ENCODE assay signal across 8 mouse cellular contexts in genomic region chr6:56703931-56704900, GRCm38 (mm10). TPM values are rescaled to one million over a fixed set of nuclear protein-coding genes. Genes with fewer than 3 reads are reported as not detected.
DNase-seq lines count a peak whose midpoint lies in the region; ATAC-seq and TF ChIP-seq lines count a peak whose summit lies in the region.

TSS of gene Lsm5 (minus strand) at chr6:56704710.

- no peaks in the 10 kb centered on the region for H3K9me3 ChIP-seq in ES-E14 (ENCODE audit: control insufficient read depth, insufficient read depth, low read depth, low read length)
- H3K9me3 ChIP-seq in forebrain, embryonic 15.5 days, result no peaks in the 10 kb centered on the region
- no peaks in the 10 kb centered on the region for H3K9me3 ChIP-seq in lung, embryonic 14.5 days (ENCODE audit: low read depth, low read length)

- WGBS in forebrain, embryonic 15.5 days, result under 1% methylated on average over 46 of the region's 46 CpGs
- under 1% methylated on average over 46 of the region's 46 CpGs for WGBS in lung, embryonic 14.5 days
- under 1% methylated on average over 46 of the region's 46 CpGs for WGBS in olfactory bulb, adult 2 months
- 1% methylated on average over 46 of the region's 46 CpGs for WGBS in thymus, adult 2 months

- peak within 1 kb of the TSS; percentile 95 for H3K9ac ChIP-seq in ES-E14 (ENCODE audit: insufficient read depth, low read depth, low read length, poor library complexity, severe bottlenecking)
- peak within 1 kb of the TSS; percentile 57 for H3K9ac ChIP-seq in forebrain, embryonic 15.5 days (replicated peaks)
- H3K9ac ChIP-seq in lung, embryonic 14.5 days, result peak within 1 kb of the TSS; percentile 71

- H3K27me3 ChIP-seq in forebrain, embryonic 15.5 days, result no peaks in the 10 kb centered on the region
- 0 out of 2 replicates have a peak, but pooled peaks cover 2% of the 10 kb centered on the region for H3K27me3 ChIP-seq in lung, embryonic 14.5 days (ENCODE audit: insufficient read depth, low read length)
- H3K27me3 ChIP-seq in thymus, adult 2 months (ENCODE audit: control insufficient read depth, insufficient read depth, low read length), result no peaks in the 10 kb centered on the region

- peak within 1 kb of the TSS; percentile 89 to 95 for H3K4me3 ChIP-seq in ES-E14 (ENCODE audit: insufficient read depth in 1 of 2, low read depth in 1 of 2, low read length in 2 of 2, poor library complexity in 1 of 2, severe bottlenecking in 1 of 2)
- peak within 1 kb of the TSS; percentile 82 for H3K4me3 ChIP-seq in forebrain, embryonic 15.5 days
- H3K4me3 ChIP-seq in layer of hippocampus, adult 2 months, result peak within 1 kb of the TSS; percentile 100
- H3K4me3 ChIP-seq in lung, embryonic 14.5 days (ENCODE audit: low read depth, low read length), result peak within 1 kb of the TSS; percentile 65
- peak within 1 kb of the TSS; percentile 99 for H3K4me3 ChIP-seq in olfactory bulb, adult 2 months (ENCODE audit: insufficient read depth, low read depth, low read length)
- peak within 1 kb of the TSS; percentile 99 for H3K4me3 ChIP-seq in thymus, adult 2 months (ENCODE audit: control insufficient read depth, insufficient read depth, low read length)

- no peaks in the 10 kb centered on the region; the same call in 1 of the 2 replicates for H3K36me3 ChIP-seq in ES-E14 (ENCODE audit: control insufficient read depth, insufficient read depth, low read length, poor library complexity, severe bottlenecking)
- peaks cover 3% of the 10 kb centered on the region; the same call in 1 of the 2 replicates for H3K36me3 ChIP-seq in forebrain, embryonic 15.5 days
- no peaks in the 10 kb centered on the region for H3K36me3 ChIP-seq in lung, embryonic 14.5 days (ENCODE audit: insufficient read depth)
- no peaks in the 10 kb centered on the region for H3K36me3 ChIP-seq in thymus, adult 2 months (ENCODE audit: control insufficient read depth, insufficient read depth, low read length)

- intact Hi-C loops in heart, postnatal 36 days (cut with DNase I), result no loop called here

- 0 out of 2 replicates have a peak, but pooled peaks have one; percentile 35 for TF ChIP-seq POLR2A in olfactory bulb, adult 2 months (IDR thresholded peaks at IDR 0.05; ENCODE audit: insufficient read depth, low read depth, low read length)
- 0 out of 2 replicates have a peak, but pooled peaks have one; percentile 28 for TF ChIP-seq POLR2A in thymus, adult 2 months (IDR thresholded peaks at IDR 0.05; ENCODE audit: control insufficient read depth, extremely low read depth, insufficient read depth, low read length, poor library complexity)

- peak within 1 kb of the TSS; percentile 14; the same call in 1 of the 2 replicates for H3K27ac ChIP-seq in ES-E14 (ENCODE audit: insufficient read depth, low read depth, low read length, poor library complexity, severe bottlenecking)
- H3K27ac ChIP-seq in forebrain, embryonic 15.5 days (replicated peaks), result peak within 1 kb of the TSS; percentile 46
- peak within 1 kb of the TSS; percentile 72; the same call in 1 of the 2 replicates for H3K27ac ChIP-seq in layer of hippocampus, adult 2 months
- H3K27ac ChIP-seq in lung, embryonic 14.5 days (ENCODE audit: low read depth), result 0 out of 2 replicates have a peak within 1 kb of the TSS, but pooled peaks have one; percentile 50
- no peak within 1 kb of the TSS for H3K27ac ChIP-seq in olfactory bulb, adult 2 months (ENCODE audit: insufficient read depth, low read depth, low read length)
- no peak within 1 kb of the TSS for H3K27ac ChIP-seq in thymus, adult 2 months (ENCODE audit: control insufficient read depth, insufficient read depth, low read length)

- H3K4me1 ChIP-seq in ES-E14 (ENCODE audit: control insufficient read depth in 2 of 2, insufficient read depth in 2 of 2, low read length in 2 of 2, poor library complexity in 1 of 2), result 0 out of 4 replicates have a peak, but pooled peaks cover 0 to 2% of the 10 kb centered on the region in 2 experiments
- peaks cover 8% of the 10 kb centered on the region for H3K4me1 ChIP-seq in forebrain, embryonic 15.5 days
- no peaks in the 10 kb centered on the region for H3K4me1 ChIP-seq in lung, embryonic 14.5 days (ENCODE audit: insufficient read depth)
- H3K4me1 ChIP-seq in olfactory bulb, adult 2 months (ENCODE audit: control insufficient read depth, insufficient read depth, low read length), result no peaks in the 10 kb centered on the region
- no peaks in the 10 kb centered on the region; the same call in 1 of the 2 replicates for H3K4me1 ChIP-seq in thymus, adult 2 months (replicated peaks; ENCODE audit: control insufficient read depth, insufficient read depth, low read length)

- in situ Hi-C loops in ES-E14 (cut with MboI; ENCODE audit: low sequenced_read_pairs in 2 of 2, unreplicated experiment in 2 of 2), result no loop called here

- H3K4me2 ChIP-seq in forebrain, embryonic 15.5 days (replicated peaks), result peak within 1 kb of the TSS; percentile 85
- H3K4me2 ChIP-seq in lung, embryonic 14.5 days, result peak within 1 kb of the TSS; percentile 84

- DNase-seq in ES-E14 (ENCODE audit: low read depth, low spot score), result peak; percentile 81
- peak; percentile 80 for DNase-seq in cerebellum, adult 11-12 months
- DNase-seq in heart, postnatal 36 days, result peak; percentile 89 to 92
- peak; percentile 87 to 88 for DNase-seq in layer of hippocampus, adult 2 months (ENCODE audit: low spot score in 2 of 2)
- DNase-seq in lung, embryonic 14.5 days, result peak; percentile 98
- DNase-seq in thymus, adult 2 months, result peak; percentile 88

- TF ChIP-seq CTCF in layer of hippocampus, adult 2 months (conservative IDR thresholded peaks at IDR 0.05), result peak; percentile 34
- no peak; the same call in 1 of the 2 replicates for TF ChIP-seq CTCF in lung, embryonic 14.5 days (IDR thresholded peaks at IDR 0.05; ENCODE audit: low read depth)
- TF ChIP-seq CTCF in olfactory bulb, adult 2 months (IDR thresholded peaks at IDR 0.05; ENCODE audit: insufficient read depth, low read depth, low read length), result no peak
- 0 out of 2 replicates have a peak, but pooled peaks have one; percentile 33 for TF ChIP-seq CTCF in thymus, adult 2 months (IDR thresholded peaks at IDR 0.05; ENCODE audit: borderline replicate concordance, control insufficient read depth, extremely low read depth, insufficient read depth, low read length, poor library complexity)

- peak; percentile 95 for ATAC-seq in forebrain, embryonic 15.5 days (replicated peaks)
- ATAC-seq in lung, embryonic 14.5 days (ENCODE audit: insufficient read depth), result peak; percentile 94

TF ChIP-seq in ES-E14, 5 proteins besides CTCF, POLR2A, EP300 and RAD21:
- TF ChIP-seq ZC3H11A (IDR thresholded peaks at IDR 0.05; ENCODE audit: borderline replicate concordance, low read depth, low read length) (no peak), MAFK (IDR thresholded peaks at IDR 0.05; ENCODE audit: insufficient read depth, low read depth, low read length) (no peak), HCFC1 (IDR thresholded peaks at IDR 0.05; ENCODE audit: borderline replicate concordance, insufficient read depth, low read length) (peak; percentile 89), CHD2 (IDR thresholded peaks at IDR 0.05; ENCODE audit: low read depth, low read length) (no peak)

RNA-seq across cellular contexts. Expression of gene Lsm5, which starts in this region (rescaled TPM):
- 72.5 and 122 TPM in 2 replicates for total RNA-seq in ES-E14 (2012; rRNA removed)
- 95.2 and 109 TPM in 2 replicates for polyA plus RNA-seq in forebrain, embryonic 15.5 days (2015; fragmentation: Nextera tagmentation; extraction: Ambion mirVana)
- 10 to 100 TPM; 13.2 to 14.9 TPM for total RNA-seq in heart, postnatal 36 days (2021)
- 10 to 100 TPM; 12.7 to 14.3 TPM for total RNA-seq in layer of hippocampus, adult 2 months (2021)
- polyA plus RNA-seq in lung, embryonic 14.5 days (2014; fragmentation: Nextera tagmentation; extraction: Ambion mirVana), result 164 and 187 TPM in 2 replicates
- not detected in 2 replicates for polyA plus RNA-seq in olfactory bulb, adult 2 months (2012; ENCODE audit: insufficient read depth, insufficient read length, low replicate concordance, missing spikeins)
- polyA plus RNA-seq in thymus, adult 2 months (2012; rRNA removed), result 7.3 and 7.7 TPM in 2 replicates

Comparison
In these comparisons a context has a peak if more than half of its experiments do, and no peak if none do; other contexts are left out.
1. H3K27ac ChIP-seq: peak in ES-E14 (single experiment), forebrain, embryonic 15.5 days (single experiment), layer of hippocampus, adult 2 months (single experiment) and lung, embryonic 14.5 days (single experiment); none in olfactory bulb, adult 2 months (single experiment) and thymus, adult 2 months (single experiment).
2. CTCF ChIP-seq: peak in layer of hippocampus, adult 2 months (single experiment) and thymus, adult 2 months (single experiment); none in lung, embryonic 14.5 days (single experiment) and olfactory bulb, adult 2 months (single experiment).
3. Peak in every context shown above with its lines, with median percentiles within 50 percentile points of each other: DNase-seq, H3K4me3 ChIP-seq and H3K9ac ChIP-seq.